In the genomic region with DNA sequence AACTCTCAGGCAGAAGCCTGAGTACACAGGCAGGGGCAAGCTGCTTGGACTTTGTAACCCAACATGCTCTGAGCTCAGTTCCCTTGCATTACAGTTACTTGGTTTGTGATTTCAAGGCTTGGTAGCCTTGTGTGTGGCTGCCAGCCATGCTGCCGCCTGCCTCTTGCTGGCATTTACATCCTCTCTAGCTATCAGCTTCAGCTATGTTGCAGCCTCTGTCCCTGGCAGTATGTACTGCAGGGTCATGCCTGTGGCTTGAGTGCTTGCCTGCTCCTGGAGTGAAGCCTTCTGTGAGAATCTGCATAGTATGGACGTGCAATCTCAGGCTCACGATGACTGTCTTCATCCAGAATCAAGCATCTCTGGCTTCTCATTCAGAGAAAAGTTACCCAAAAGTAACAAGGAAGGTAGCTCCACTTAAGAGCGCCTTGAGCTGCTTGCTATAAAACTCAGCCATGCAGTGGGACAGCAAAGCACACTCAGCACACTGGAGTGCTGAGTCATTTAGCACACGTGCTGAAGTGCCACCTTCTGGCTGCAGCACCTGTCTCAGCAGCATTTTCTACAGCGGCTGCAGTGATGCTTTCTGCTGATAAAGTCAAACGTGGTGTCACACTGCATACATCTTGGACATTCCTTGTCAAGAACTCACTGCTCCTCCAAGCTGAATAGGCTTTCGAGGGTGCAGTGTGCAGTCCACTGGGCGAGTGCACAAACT, we compare ENCODE assay signal across 8 mouse cellular contexts. TPM values are rescaled to one million over a fixed set of nuclear protein-coding genes. Genes with fewer than 3 reads are reported as not detected.
DNase-seq lines count a peak whose midpoint lies in the region; ATAC-seq lines count a peak whose summit lies in the region.

No protein-coding gene starts in this region.

- peak; percentile 9 for DNase-seq in embryo, embryonic 10 days (ENCODE audit: low spot score)
- no peak for DNase-seq in embryo, embryonic 9.5 days (ENCODE audit: extremely low spot score)
- DNase-seq in retina, postnatal 1 day = peak; percentile 9
- DNase-seq in retina, embryonic 14.5 days (ENCODE audit: low spot score) = no peak
- peak; percentile 42 for DNase-seq in forebrain, embryonic 14.5 days (ENCODE audit: low spot score)
- DNase-seq in left cerebral cortex, postnatal 25 days (ENCODE audit: low spot score in 2 of 2) = peak; percentile 36 to 51
- DNase-seq in right cerebral cortex, postnatal 25 days = peak; percentile 48
- no peak for DNase-seq in testis, postnatal 10 days (ENCODE audit: low spot score)

- no peaks in the 10 kb centered on the region for H3K27me3 ChIP-seq in forebrain, embryonic 14.5 days (replicated peaks; ENCODE audit: control insufficient read depth, insufficient read depth, low read length)

- 69% methylated on average over 9 of the region's 9 CpGs for WGBS in forebrain, embryonic 14.5 days

- peak; percentile 40; the same call in 1 of the 2 replicates for ATAC-seq in forebrain, embryonic 14.5 days

- intact Hi-C loops in left cerebral cortex, postnatal 25 days (cut with DNase I) = loop anchor here (5.0 kb wide), 1 partner anchor 35 kb away; no protein-coding TSS in a partner anchor

- peaks cover 14% of the 10 kb centered on the region for H3K4me1 ChIP-seq in forebrain, embryonic 14.5 days (ENCODE audit: control insufficient read depth, insufficient read depth, low read length)

- H3K27ac ChIP-seq in forebrain, embryonic 14.5 days (ENCODE audit: low read depth, low read length) = peak overlapping the region; percentile 58; the same call in 1 of the 2 replicates

- H3K4me2 ChIP-seq in forebrain, embryonic 14.5 days (ENCODE audit: low read length) = no peak overlapping the region

- no peak overlapping the region for H3K4me3 ChIP-seq in forebrain, embryonic 14.5 days (ENCODE audit: low read depth, low read length)

- no peak overlapping the region for H3K9ac ChIP-seq in forebrain, embryonic 14.5 days (ENCODE audit: low read length)

- H3K9me3 ChIP-seq in forebrain, embryonic 14.5 days (replicated peaks; ENCODE audit: control insufficient read depth, low read length) = no peaks in the 10 kb centered on the region

- H3K36me3 ChIP-seq in forebrain, embryonic 14.5 days (ENCODE audit: control insufficient read depth, insufficient read depth, low read length) = peaks cover 64% of the 10 kb centered on the region

RNA-seq across cellular contexts. Expression of gene 1700003F12Rik, which starts 39.2 kb away (rescaled TPM):
- polyA plus RNA-seq in forebrain, embryonic 14.5 days (2014; fragmentation: Nextera tagmentation; extraction: Ambion mirVana) = 1.2 TPM in 2 replicates
- 1 to 10 TPM in 1 of 2 experiments, not detected in 1; 1.4 TPM for total RNA-seq in left cerebral cortex, postnatal 25 days (2021)

RNA-seq across cellular contexts. Expression of gene Actl10, which starts 43.9 kb away (rescaled TPM):
- polyA plus RNA-seq in forebrain, embryonic 14.5 days (2014; fragmentation: Nextera tagmentation; extraction: Ambion mirVana) = 0.15 and 0.19 TPM in 2 replicates
- not detected for total RNA-seq in left cerebral cortex, postnatal 25 days (2021)

RNA-seq across cellular contexts. Expression of gene Necab3, which starts 51.0 kb away (rescaled TPM):
- polyA plus RNA-seq in forebrain, embryonic 14.5 days (2014; fragmentation: Nextera tagmentation; extraction: Ambion mirVana) = 19.8 and 23.6 TPM in 2 replicates
- total RNA-seq in left cerebral cortex, postnatal 25 days (2021) = 10 to 100 TPM; 82.5 to 88.7 TPM

Comparison
In these comparisons a context has a peak if more than half of its experiments do, and no peak if none do; other contexts are left out.
1. DNase-seq: peak in embryo, embryonic 10 days (single experiment), retina, postnatal 1 day (single experiment), forebrain, embryonic 14.5 days (single experiment), left cerebral cortex, postnatal 25 days (2 of 2) and right cerebral cortex, postnatal 25 days (single experiment); none in embryo, embryonic 9.5 days (single experiment), retina, embryonic 14.5 days (single experiment) and testis, postnatal 10 days (single experiment).